ENCODE assay signal across 13 mouse cellular contexts in the genomic region with DNA sequence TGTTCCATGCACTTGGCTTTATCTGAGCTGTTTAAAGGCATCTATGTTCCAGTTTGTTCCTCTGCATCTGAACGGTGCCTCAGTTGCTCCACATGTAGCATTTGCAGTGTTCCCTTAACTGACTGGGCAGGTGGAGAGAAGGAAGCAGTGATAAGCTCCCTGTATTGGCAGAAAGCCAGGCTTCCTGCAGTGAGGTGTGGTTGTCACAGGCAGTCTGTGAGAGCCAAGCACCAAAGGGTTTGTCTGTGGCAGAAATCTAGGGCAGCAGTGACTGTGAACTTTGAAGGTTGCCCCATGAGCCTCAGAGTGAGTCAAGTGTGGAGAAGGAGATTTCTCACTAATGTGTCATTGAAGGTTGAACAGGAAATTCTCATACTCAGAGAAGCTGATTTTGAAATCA. TPM values are rescaled to one million over a fixed set of nuclear protein-coding genes. Genes with fewer than 3 reads are reported as not detected.
DNase-seq lines count a peak whose midpoint lies in the region; ATAC-seq and TF ChIP-seq lines count a peak whose summit lies in the region.
"Had no signal": no experiment of that assay in that cellular context is flagged by ENCODE, and none has a peak within 500 bp of the region (broad histone marks: within the 10 kb centered on the region; RNA-seq: fewer than 3 reads in every experiment).

No protein-coding gene starts in this region.

- WGBS in hindbrain, postnatal 0 days: 69% methylated on average over 1 of the region's 1 CpGs
- 65% methylated on average over 1 of the region's 1 CpGs for WGBS in hindbrain, embryonic 16.5 days
- WGBS in intestine, embryonic 15.5 days: 47% methylated on average over 1 of the region's 1 CpGs
- 76% methylated on average over 1 of the region's 1 CpGs for WGBS in forebrain, embryonic 15.5 days

- no peaks in the 10 kb centered on the region for H3K9me3 ChIP-seq in hindbrain, postnatal 0 days (ENCODE audit: low read length)
- no peaks in the 10 kb centered on the region for H3K9me3 ChIP-seq in hindbrain, embryonic 16.5 days (ENCODE audit: control insufficient read depth, low read length)
- H3K9me3 ChIP-seq in intestine, embryonic 15.5 days: no peaks in the 10 kb centered on the region
- no peaks in the 10 kb centered on the region for H3K9me3 ChIP-seq in forebrain, embryonic 15.5 days
- H3K9me3 ChIP-seq: heart, embryonic 15.5 days; limb, embryonic 13.5 days; midbrain, embryonic 12.5 days had no signal

- no peak overlapping the region for H3K9ac ChIP-seq in hindbrain, postnatal 0 days (replicated peaks; ENCODE audit: low read length)
- no peak overlapping the region for H3K9ac ChIP-seq in hindbrain, embryonic 16.5 days (ENCODE audit: low read depth, low read length)
- no peak overlapping the region for H3K9ac ChIP-seq in intestine, embryonic 15.5 days
- H3K9ac ChIP-seq in forebrain, embryonic 15.5 days (replicated peaks): no peak overlapping the region
- H3K9ac ChIP-seq: embryonic facial prominence, embryonic 12.5 days; heart, embryonic 15.5 days; limb, embryonic 13.5 days; midbrain, embryonic 12.5 days had no signal

- TF ChIP-seq CTCF in hindbrain, postnatal 0 days (IDR thresholded peaks at IDR 0.05; ENCODE audit: low read depth): no peak

- no peaks in the 10 kb centered on the region for H3K36me3 ChIP-seq in hindbrain, postnatal 0 days (ENCODE audit: insufficient read depth, low read length)
- no peaks in the 10 kb centered on the region for H3K36me3 ChIP-seq in hindbrain, embryonic 16.5 days (ENCODE audit: control insufficient read depth, insufficient read depth, low read length)
- no peaks in the 10 kb centered on the region for H3K36me3 ChIP-seq in intestine, embryonic 15.5 days
- H3K36me3 ChIP-seq in forebrain, embryonic 15.5 days: no peaks in the 10 kb centered on the region
- H3K36me3 ChIP-seq: embryonic facial prominence, embryonic 12.5 days; heart, embryonic 15.5 days; limb, embryonic 13.5 days; midbrain, embryonic 12.5 days had no signal

- H3K27me3 ChIP-seq in hindbrain, postnatal 0 days (ENCODE audit: insufficient read depth, low read length): no peaks in the 10 kb centered on the region
- no peaks in the 10 kb centered on the region for H3K27me3 ChIP-seq in hindbrain, embryonic 16.5 days (replicated peaks; ENCODE audit: control insufficient read depth, insufficient read depth, low read length)
- H3K27me3 ChIP-seq in intestine, embryonic 15.5 days (replicated peaks): no peaks in the 10 kb centered on the region
- H3K27me3 ChIP-seq in forebrain, embryonic 15.5 days: no peaks in the 10 kb centered on the region
- H3K27me3 ChIP-seq: embryonic facial prominence, embryonic 12.5 days; heart, embryonic 15.5 days; limb, embryonic 13.5 days; midbrain, embryonic 12.5 days had no signal

- DNase-seq in hindbrain, postnatal 0 days (ENCODE audit: low spot score): peak; percentile 2
- peak; percentile 17 to 18 for DNase-seq in spleen, postnatal 36 days (ENCODE audit: low spot score in 2 of 2)
- DNase-seq in spleen, postnatal 14 days (ENCODE audit: low spot score in 2 of 2): no peak
- peak; percentile 9 for DNase-seq in thymus, postnatal 14 days
- no peak for DNase-seq in right cerebral cortex, postnatal 25 days

- no peak for ATAC-seq in hindbrain, postnatal 0 days
- ATAC-seq in hindbrain, embryonic 16.5 days: no peak
- ATAC-seq in intestine, embryonic 15.5 days: peak; percentile 88
- no peak for ATAC-seq in forebrain, embryonic 15.5 days (replicated peaks)

- H3K4me3 ChIP-seq in hindbrain, postnatal 0 days (ENCODE audit: low read length): no peak overlapping the region
- H3K4me3 ChIP-seq in hindbrain, embryonic 16.5 days (ENCODE audit: low read length): no peak overlapping the region
- H3K4me3 ChIP-seq in intestine, embryonic 15.5 days (replicated peaks): no peak overlapping the region
- H3K4me3 ChIP-seq in forebrain, embryonic 15.5 days: no peak overlapping the region
- H3K4me3 ChIP-seq: embryonic facial prominence, embryonic 12.5 days; heart, embryonic 15.5 days; limb, embryonic 13.5 days; midbrain, embryonic 12.5 days had no signal

- no peaks in the 10 kb centered on the region for H3K4me1 ChIP-seq in hindbrain, postnatal 0 days (ENCODE audit: insufficient read depth, low read length)
- H3K4me1 ChIP-seq in hindbrain, embryonic 16.5 days (ENCODE audit: control insufficient read depth, insufficient read depth, low read depth, low read length): no peaks in the 10 kb centered on the region
- no peaks in the 10 kb centered on the region for H3K4me1 ChIP-seq in intestine, embryonic 15.5 days (replicated peaks)
- no peaks in the 10 kb centered on the region for H3K4me1 ChIP-seq in forebrain, embryonic 15.5 days
- H3K4me1 ChIP-seq: embryonic facial prominence, embryonic 12.5 days; heart, embryonic 15.5 days; limb, embryonic 13.5 days; midbrain, embryonic 12.5 days had no signal

- no peak overlapping the region for H3K4me2 ChIP-seq in hindbrain, postnatal 0 days (ENCODE audit: low read depth, low read length)
- H3K4me2 ChIP-seq in hindbrain, embryonic 16.5 days (ENCODE audit: low read length): no peak overlapping the region
- no peak overlapping the region for H3K4me2 ChIP-seq in intestine, embryonic 15.5 days (replicated peaks)
- no peak overlapping the region for H3K4me2 ChIP-seq in forebrain, embryonic 15.5 days (replicated peaks)
- H3K4me2 ChIP-seq: embryonic facial prominence, embryonic 12.5 days; heart, embryonic 15.5 days; limb, embryonic 13.5 days; midbrain, embryonic 12.5 days had no signal

- no peak overlapping the region for H3K27ac ChIP-seq in hindbrain, postnatal 0 days
- H3K27ac ChIP-seq in hindbrain, embryonic 16.5 days (ENCODE audit: low read depth, low read length): no peak overlapping the region
- no peak overlapping the region for H3K27ac ChIP-seq in intestine, embryonic 15.5 days
- H3K27ac ChIP-seq in forebrain, embryonic 15.5 days (replicated peaks): no peak overlapping the region
- H3K27ac ChIP-seq: embryonic facial prominence, embryonic 12.5 days; heart, embryonic 15.5 days; limb, embryonic 13.5 days; midbrain, embryonic 12.5 days had no signal

RNA-seq across cellular contexts. Expression of gene Klrc1, which starts 1.6 kb away (rescaled TPM):
- not detected in 2 replicates for total RNA-seq in hindbrain, postnatal 0 days (2014; rRNA removed)
- not detected in 2 replicates for polyA plus RNA-seq in hindbrain, postnatal 0 days (2015; fragmentation: Nextera tagmentation; extraction: Ambion mirVana)
- polyA plus RNA-seq in hindbrain, embryonic 16.5 days (2015; fragmentation: Nextera tagmentation; extraction: Ambion mirVana): not detected in 2 replicates
- 0.39 and 0.40 TPM in 2 replicates for polyA plus RNA-seq in intestine, embryonic 15.5 days (2015; fragmentation: Nextera tagmentation; extraction: Ambion mirVana)
- polyA plus RNA-seq in forebrain, embryonic 15.5 days (2015; fragmentation: Nextera tagmentation; extraction: Ambion mirVana): not detected in 2 replicates
- polyA plus RNA-seq: embryonic facial prominence, embryonic 12.5 days; limb, embryonic 13.5 days; midbrain, embryonic 12.5 days; stomach, embryonic 14.5 days had no signal

RNA-seq across cellular contexts. Expression of gene Klrc2, which starts 19.9 kb away (rescaled TPM):
- not detected in 2 replicates for total RNA-seq in hindbrain, postnatal 0 days (2014; rRNA removed)
- not detected in 2 replicates for polyA plus RNA-seq in hindbrain, postnatal 0 days (2015; fragmentation: Nextera tagmentation; extraction: Ambion mirVana)
- polyA plus RNA-seq in hindbrain, embryonic 16.5 days (2015; fragmentation: Nextera tagmentation; extraction: Ambion mirVana): not detected in 2 replicates
- 0.09 TPM in 1 of 2 replicates, not detected in the other for polyA plus RNA-seq in intestine, embryonic 15.5 days (2015; fragmentation: Nextera tagmentation; extraction: Ambion mirVana)
- polyA plus RNA-seq in forebrain, embryonic 15.5 days (2015; fragmentation: Nextera tagmentation; extraction: Ambion mirVana): not detected in 2 replicates
- polyA plus RNA-seq: embryonic facial prominence, embryonic 12.5 days; heart, embryonic 15.5 days; limb, embryonic 13.5 days; midbrain, embryonic 12.5 days; stomach, embryonic 14.5 days had no signal

RNA-seq across cellular contexts. Expression of gene Klri1, which starts 36.6 kb away (rescaled TPM):
- total RNA-seq in hindbrain, postnatal 0 days (2014; rRNA removed): 1.1 TPM in 1 of 2 replicates, not detected in the other
- polyA plus RNA-seq in hindbrain, postnatal 0 days (2015; fragmentation: Nextera tagmentation; extraction: Ambion mirVana): 0.35 and 0.44 TPM in 2 replicates
- 0.25 and 0.26 TPM in 2 replicates for polyA plus RNA-seq in hindbrain, embryonic 16.5 days (2015; fragmentation: Nextera tagmentation; extraction: Ambion mirVana)
- not detected in 2 replicates for polyA plus RNA-seq in intestine, embryonic 15.5 days (2015; fragmentation: Nextera tagmentation; extraction: Ambion mirVana)
- polyA plus RNA-seq in forebrain, embryonic 15.5 days (2015; fragmentation: Nextera tagmentation; extraction: Ambion mirVana): not detected in 2 replicates
- polyA plus RNA-seq: embryonic facial prominence, embryonic 12.5 days; heart, embryonic 15.5 days; limb, embryonic 13.5 days; midbrain, embryonic 12.5 days; stomach, embryonic 14.5 days had no signal

RNA-seq across cellular contexts. Expression of gene Klrc3, which starts 37.2 kb away (rescaled TPM):
- total RNA-seq in hindbrain, postnatal 0 days (2014; rRNA removed): not detected in 2 replicates
- polyA plus RNA-seq in hindbrain, postnatal 0 days (2015; fragmentation: Nextera tagmentation; extraction: Ambion mirVana): not detected in 2 replicates
- not detected in 2 replicates for polyA plus RNA-seq in hindbrain, embryonic 16.5 days (2015; fragmentation: Nextera tagmentation; extraction: Ambion mirVana)
- polyA plus RNA-seq in intestine, embryonic 15.5 days (2015; fragmentation: Nextera tagmentation; extraction: Ambion mirVana): not detected in 2 replicates
- not detected in 2 replicates for polyA plus RNA-seq in forebrain, embryonic 15.5 days (2015; fragmentation: Nextera tagmentation; extraction: Ambion mirVana)
- polyA plus RNA-seq: embryonic facial prominence, embryonic 12.5 days; heart, embryonic 15.5 days; limb, embryonic 13.5 days; midbrain, embryonic 12.5 days; stomach, embryonic 14.5 days had no signal

RNA-seq across cellular contexts. Expression of gene Klrk1, which starts 56.7 kb away (rescaled TPM):
- total RNA-seq in hindbrain, postnatal 0 days (2014; rRNA removed): not detected in 2 replicates
- 0.05 and 0.13 TPM in 2 replicates for polyA plus RNA-seq in hindbrain, postnatal 0 days (2015; fragmentation: Nextera tagmentation; extraction: Ambion mirVana)
- polyA plus RNA-seq in hindbrain, embryonic 16.5 days (2015; fragmentation: Nextera tagmentation; extraction: Ambion mirVana): 0.25 and 0.26 TPM in 2 replicates
- polyA plus RNA-seq in intestine, embryonic 15.5 days (2015; fragmentation: Nextera tagmentation; extraction: Ambion mirVana): 0.15 and 0.29 TPM in 2 replicates
- 0.11 and 0.17 TPM in 2 replicates for polyA plus RNA-seq in forebrain, embryonic 15.5 days (2015; fragmentation: Nextera tagmentation; extraction: Ambion mirVana)

Comparison
In these comparisons a context has a peak if more than half of its experiments do, and no peak if none do; other contexts are left out.
1. DNase-seq: peak in hindbrain, postnatal 0 days (single experiment), spleen, postnatal 36 days (2 of 2) and thymus, postnatal 14 days (single experiment); none in spleen, postnatal 14 days (0 of 2) and right cerebral cortex, postnatal 25 days (single experiment).